Mouse (Mus musculus) lung, postnatal 14 days (tissue): ENCODE results near the gene Pgp.
"Not testable (repeated sequence)": the region's sequence is repeated elsewhere in the genome, so short reads cannot be mapped to it uniquely, and the experiment has no call there.

Experiments
- DNase-seq: peaks from one replicate; pipeline ENCODE4 v3.0.0; 2021

Pgp gene

GRCm38 (mm10) chr17:24469910-24470602, at the start of gene Pgp, which contains the start of gene E4f1:
Gene Pgp (plus strand): TSS chr17:24470392.
Gene E4f1 (minus strand): TSS chr17:24470313.
- peak; percentile 99 for DNase-seq

GRCm38 (mm10) chr17:24423114-24423513, 47.1 kb upstream of the Pgp start:
- DNase-seq, result no peak

- DNase-seq, result no peak
Measured at GRCm38 (mm10) chr17:24424489-24424888, 45.7 kb upstream of the Pgp start.

- DNase-seq, result not testable (repeated sequence)
Measured at GRCm38 (mm10) chr17:24425326-24425725, 44.9 kb upstream of the Pgp start.

- DNase-seq, result no peak
Measured at GRCm38 (mm10) chr17:24425905-24426304, 44.3 kb upstream of the Pgp start.

- peak; percentile 94 for DNase-seq
Measured at GRCm38 (mm10) chr17:24426471-24427169, 43.6 kb upstream of the Pgp start, which contains the start of gene Eci1. Gene Eci1 (plus strand): TSS chr17:24426641.

- no peak for DNase-seq
Measured at GRCm38 (mm10) chr17:24427170-24427557, 43.0 kb upstream of the Pgp start.

GRCm38 (mm10) chr17:24429201-24429983, 40.8 kb upstream of the Pgp start:
- DNase-seq, result no peak

GRCm38 (mm10) chr17:24437016-24437415, 33.2 kb upstream of the Pgp start:
- DNase-seq, result peak; percentile 37

- no peak for DNase-seq
Measured at GRCm38 (mm10) chr17:24440377-24440776, 29.8 kb upstream of the Pgp start.

GRCm38 (mm10) chr17:24441148-24441547, 29.0 kb upstream of the Pgp start:
- no peak for DNase-seq

GRCm38 (mm10) chr17:24442107-24442506, 28.1 kb upstream of the Pgp start:
- no peak for DNase-seq

- no peak for DNase-seq
Measured at GRCm38 (mm10) chr17:24442632-24443155, 27.5 kb upstream of the Pgp start, which contains the start of gene Dnase1l2. Gene Dnase1l2 (minus strand): TSS chr17:24443105.

GRCm38 (mm10) chr17:24443409-24443808, 26.8 kb upstream of the Pgp start:
- no peak for DNase-seq

GRCm38 (mm10) chr17:24446590-24446989, 23.6 kb upstream of the Pgp start:
- DNase-seq, result no peak

GRCm38 (mm10) chr17:24449507-24449906, 20.7 kb upstream of the Pgp start:
- DNase-seq, result no peak

GRCm38 (mm10) chr17:24451220-24451619, 19.0 kb upstream of the Pgp start:
- no peak for DNase-seq

- DNase-seq, result no peak
Measured at GRCm38 (mm10) chr17:24453372-24453771, 16.8 kb upstream of the Pgp start.

GRCm38 (mm10) chr17:24454218-24454755, 15.9 kb upstream of the Pgp start:
- DNase-seq, result no peak

- DNase-seq, result peak; percentile 100
Measured at GRCm38 (mm10) chr17:24454756-24455522, 15.3 kb upstream of the Pgp start.

- DNase-seq, result not testable (repeated sequence)
Measured at GRCm38 (mm10) chr17:24455523-24456206, 14.5 kb upstream of the Pgp start.
